Mouse (Mus musculus): ENCODE results near the gene Tnnt2. TPM values are rescaled to one million over a fixed set of nuclear protein-coding genes. Genes with fewer than 3 reads are reported as not detected.

Gene Tnnt2
- 10.4 and 14.6 TPM in 2 replicates for polyA plus RNA-seq (2014; fragmentation: Nextera tagmentation; extraction: Ambion mirVana)

DNA sequence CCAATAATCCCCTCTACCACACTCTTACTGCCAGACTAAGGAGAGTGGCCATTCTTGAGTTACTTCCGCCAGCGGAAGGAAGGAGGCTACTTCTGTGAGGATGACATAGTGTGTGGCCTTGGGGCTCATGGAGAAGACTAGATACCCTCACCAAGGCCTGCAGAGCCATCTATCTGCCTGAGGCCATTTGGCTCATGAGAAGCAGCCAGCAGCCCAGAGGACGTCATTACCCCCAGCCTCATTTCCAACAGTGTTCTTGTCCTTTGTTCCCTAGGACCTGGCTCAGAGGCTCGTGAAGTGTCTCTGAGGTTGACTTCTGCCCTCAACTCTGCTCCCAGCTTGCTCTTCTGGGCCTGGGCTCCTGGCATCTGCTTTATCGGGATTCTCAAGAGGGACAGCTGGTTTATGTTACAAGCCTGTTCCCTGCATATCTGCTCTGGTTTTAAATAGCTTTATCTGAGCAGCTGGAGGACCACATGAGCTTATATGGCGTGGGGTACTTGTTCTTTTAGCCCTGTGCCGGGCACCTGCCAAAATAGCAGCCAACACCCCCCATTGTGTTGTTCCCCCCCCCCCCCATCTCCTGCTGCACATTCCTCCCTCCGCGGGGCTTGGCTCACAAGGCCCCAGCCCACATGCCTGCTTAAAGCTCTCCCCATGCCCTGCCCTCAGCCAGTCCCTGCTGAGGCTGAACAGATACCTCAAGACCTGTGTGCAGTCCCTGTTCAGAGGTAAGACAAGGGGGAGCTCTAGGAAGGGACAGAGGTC is at the start of gene Tnnt2:
Gene Tnnt2, plus strand, starts transcription at position 639 of the 768 bp plus-strand sequence.
- Histone ChIP-seq H3K4me1 (ENCODE audit: control insufficient read depth, insufficient read depth, low read length) (0 out of 2 replicates have a peak, but pooled peaks cover 8% of the 10 kb centered on the region), H3K36me3 (ENCODE audit: control insufficient read depth, insufficient read depth, low read length) (no peaks in the 10 kb centered on the region), H3K9ac (replicated peaks; ENCODE audit: low read depth, low read length) (no peak within 1 kb of the TSS), H3K27ac (ENCODE audit: low read length) (no peak within 1 kb of the TSS), H3K9me3 (ENCODE audit: control insufficient read depth, low read depth, low read length) (no peaks in the 10 kb centered on the region), H3K27me3 (ENCODE audit: control insufficient read depth, insufficient read depth, low read length) (no peaks in the 10 kb centered on the region), H3K4me2 (replicated peaks; ENCODE audit: low read depth, low read length) (no peak within 1 kb of the TSS), H3K4me3 (ENCODE audit: low read depth, low read length) (no peak within 1 kb of the TSS)
- 31% methylated on average over 9 of the region's 9 CpGs for WGBS
- ATAC-seq (ENCODE audit: insufficient number of reproducible peaks, insufficient read depth, low FRiP score, low read depth), result no peak

DNA sequence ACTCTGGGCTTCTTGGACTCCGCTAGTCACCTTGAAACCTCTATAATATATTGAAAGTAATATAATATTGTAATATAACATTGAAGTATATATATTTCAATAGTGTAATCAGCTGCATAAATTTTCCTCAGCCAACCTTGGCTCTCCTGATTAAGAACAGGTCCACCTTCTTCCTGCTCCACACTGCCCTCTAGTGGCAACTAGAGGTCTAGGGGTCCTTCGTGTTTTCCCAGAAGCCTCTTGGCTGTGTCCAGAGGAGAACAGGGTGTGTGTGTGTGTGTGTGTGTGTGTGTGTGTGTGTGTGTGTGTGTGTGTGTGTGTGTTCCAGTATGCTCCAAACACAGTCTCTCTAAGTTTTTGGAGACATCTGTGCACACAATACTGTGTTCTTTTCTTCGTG is 48.4 kb upstream of the Tnnt2 start:
- no peak for ATAC-seq (ENCODE audit: insufficient number of reproducible peaks, insufficient read depth, low FRiP score, low read depth)
- Histone ChIP-seq H3K4me2 (replicated peaks; ENCODE audit: low read depth, low read length) (no peak overlapping the region), H3K4me3 (ENCODE audit: low read depth, low read length) (no peak overlapping the region), H3K27me3 (ENCODE audit: control insufficient read depth, insufficient read depth, low read length) (no peaks in the 10 kb centered on the region), H3K9ac (replicated peaks; ENCODE audit: low read depth, low read length) (no peak overlapping the region), H3K27ac (ENCODE audit: low read length) (no peak overlapping the region), H3K4me1 (ENCODE audit: control insufficient read depth, insufficient read depth, low read length) (0 out of 2 replicates have a peak, but pooled peaks cover 3% of the 10 kb centered on the region), H3K9me3 (ENCODE audit: control insufficient read depth, low read depth, low read length) (no peaks in the 10 kb centered on the region), H3K36me3 (ENCODE audit: control insufficient read depth, insufficient read depth, low read length) (no peaks in the 10 kb centered on the region)
- 50% methylated on average over 3 of the region's 3 CpGs for WGBS

DNA sequence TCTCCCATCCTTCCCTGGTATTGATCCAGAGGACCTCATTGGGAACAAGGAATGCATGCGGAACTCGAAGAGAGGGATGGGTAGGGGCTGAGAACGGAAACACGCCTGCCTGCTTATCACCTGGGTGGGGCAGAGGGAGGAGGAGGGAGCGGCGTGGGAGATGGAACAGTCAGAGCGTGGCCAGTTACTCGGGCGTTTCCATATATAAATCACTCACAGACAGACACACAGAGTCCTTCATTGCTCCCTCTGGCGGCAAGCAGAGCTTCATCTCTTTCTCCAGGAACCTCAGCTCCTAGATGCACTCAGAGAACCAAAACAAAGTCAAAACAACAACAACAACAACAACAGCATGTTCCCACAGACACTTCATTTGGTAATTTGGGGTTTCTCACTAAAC is 47.4 kb upstream of the Tnnt2 start:
- H3K9me3 ChIP-seq (ENCODE audit: control insufficient read depth, low read depth, low read length), result no peaks in the 10 kb centered on the region
- H3K4me3 ChIP-seq (ENCODE audit: low read depth, low read length), result no peak overlapping the region
- 20% methylated on average over 10 of the region's 10 CpGs for WGBS
- ATAC-seq (ENCODE audit: insufficient number of reproducible peaks, insufficient read depth, low FRiP score, low read depth), result no peak
- no peaks in the 10 kb centered on the region for H3K27me3 ChIP-seq (ENCODE audit: control insufficient read depth, insufficient read depth, low read length)
- no peak overlapping the region for H3K27ac ChIP-seq (ENCODE audit: low read length)
- no peak overlapping the region for H3K4me2 ChIP-seq (replicated peaks; ENCODE audit: low read depth, low read length)
- peaks cover 9% of the 10 kb centered on the region; the same call in 1 of the 2 replicates for H3K4me1 ChIP-seq (ENCODE audit: control insufficient read depth, insufficient read depth, low read length)
- H3K36me3 ChIP-seq (ENCODE audit: control insufficient read depth, insufficient read depth, low read length), result no peaks in the 10 kb centered on the region
- no peak overlapping the region for H3K9ac ChIP-seq (replicated peaks; ENCODE audit: low read depth, low read length)

DNA sequence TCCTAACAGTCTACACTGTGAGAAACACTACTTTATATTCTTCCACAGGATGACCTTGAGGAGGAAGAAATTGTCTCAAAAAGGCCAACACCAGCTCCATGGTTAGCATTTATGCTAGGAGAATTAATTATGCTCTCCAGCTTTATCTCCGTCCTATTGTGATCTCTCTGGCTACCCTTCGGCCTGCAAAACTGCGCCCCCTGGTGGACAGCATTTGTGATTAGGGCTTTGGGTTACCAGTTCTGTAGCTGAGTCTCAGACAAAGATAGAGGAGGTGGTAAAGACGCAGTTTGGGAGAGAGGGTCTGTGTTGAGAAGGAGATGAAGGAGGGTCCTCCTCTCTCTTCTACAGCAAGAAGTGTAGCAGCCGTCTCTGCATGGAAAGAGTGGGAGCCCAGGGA is 46.3 kb upstream of the Tnnt2 start:
- Histone ChIP-seq H3K36me3 (ENCODE audit: control insufficient read depth, insufficient read depth, low read length) (no peaks in the 10 kb centered on the region), H3K4me1 (ENCODE audit: control insufficient read depth, insufficient read depth, low read length) (peaks cover 19% of the 10 kb centered on the region), H3K9me3 (ENCODE audit: control insufficient read depth, low read depth, low read length) (no peaks in the 10 kb centered on the region), H3K27me3 (ENCODE audit: control insufficient read depth, insufficient read depth, low read length) (no peaks in the 10 kb centered on the region), H3K27ac (ENCODE audit: low read length) (no peak overlapping the region), H3K9ac (replicated peaks; ENCODE audit: low read depth, low read length) (no peak overlapping the region), H3K4me2 (replicated peaks; ENCODE audit: low read depth, low read length) (no peak overlapping the region), H3K4me3 (ENCODE audit: low read depth, low read length) (no peak overlapping the region)
- WGBS, result 10% methylated on average over 5 of the region's 5 CpGs
- ATAC-seq (ENCODE audit: insufficient number of reproducible peaks, insufficient read depth, low FRiP score, low read depth), result no peak

DNA sequence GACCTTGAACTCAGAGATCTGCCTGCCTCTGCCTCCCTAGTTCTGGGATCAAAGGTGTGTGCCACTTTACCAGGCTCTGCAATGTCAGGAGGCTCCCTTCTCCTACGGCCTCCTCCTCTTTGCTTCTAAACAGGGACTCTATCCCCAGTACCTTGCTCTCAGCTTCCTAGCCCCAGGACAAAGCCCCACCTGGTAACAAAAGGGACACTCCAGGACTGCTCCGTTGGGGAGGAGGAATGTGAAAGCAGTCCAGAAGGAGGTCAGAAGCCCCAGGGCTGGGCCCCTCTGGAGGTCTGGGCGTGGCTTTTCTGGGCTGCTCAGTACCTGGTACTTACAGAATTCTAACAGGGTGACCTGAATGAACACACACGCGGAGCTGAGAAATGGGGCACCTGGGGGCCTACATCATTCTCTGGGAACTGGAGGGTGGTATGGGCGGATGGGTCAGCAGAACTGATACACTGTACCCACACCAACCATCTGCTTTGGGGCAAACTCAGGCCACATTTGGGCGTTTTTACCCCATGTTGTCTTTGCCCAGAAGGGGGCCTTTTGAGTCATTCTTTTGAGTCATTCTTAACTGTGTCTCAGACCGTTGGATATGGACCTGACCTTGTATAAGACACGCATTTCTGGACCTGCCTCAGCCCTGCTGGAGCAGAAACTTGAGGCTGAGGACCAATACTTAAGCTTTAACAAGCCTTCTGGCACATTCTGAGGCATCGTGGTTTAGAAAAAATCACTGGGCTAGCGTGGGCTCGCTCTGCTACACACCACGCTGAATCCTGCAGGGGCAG is 43.8 kb upstream of the Tnnt2 start:
- WGBS, result 75% methylated on average over 13 of the region's 13 CpGs
- no peaks in the 10 kb centered on the region for H3K9me3 ChIP-seq (ENCODE audit: control insufficient read depth, low read depth, low read length)
- H3K9ac ChIP-seq (replicated peaks; ENCODE audit: low read depth, low read length), result no peak overlapping the region
- H3K4me3 ChIP-seq (ENCODE audit: low read depth, low read length), result no peak overlapping the region
- no peak overlapping the region for H3K27ac ChIP-seq (ENCODE audit: low read length)
- no peak overlapping the region for H3K4me2 ChIP-seq (replicated peaks; ENCODE audit: low read depth, low read length)
- peaks cover 23% of the 10 kb centered on the region for H3K4me1 ChIP-seq (ENCODE audit: control insufficient read depth, insufficient read depth, low read length)
- no peaks in the 10 kb centered on the region for H3K27me3 ChIP-seq (ENCODE audit: control insufficient read depth, insufficient read depth, low read length)
- ATAC-seq (ENCODE audit: insufficient number of reproducible peaks, insufficient read depth, low FRiP score, low read depth), result no peak
- no peaks in the 10 kb centered on the region for H3K36me3 ChIP-seq (ENCODE audit: control insufficient read depth, insufficient read depth, low read length)

DNA sequence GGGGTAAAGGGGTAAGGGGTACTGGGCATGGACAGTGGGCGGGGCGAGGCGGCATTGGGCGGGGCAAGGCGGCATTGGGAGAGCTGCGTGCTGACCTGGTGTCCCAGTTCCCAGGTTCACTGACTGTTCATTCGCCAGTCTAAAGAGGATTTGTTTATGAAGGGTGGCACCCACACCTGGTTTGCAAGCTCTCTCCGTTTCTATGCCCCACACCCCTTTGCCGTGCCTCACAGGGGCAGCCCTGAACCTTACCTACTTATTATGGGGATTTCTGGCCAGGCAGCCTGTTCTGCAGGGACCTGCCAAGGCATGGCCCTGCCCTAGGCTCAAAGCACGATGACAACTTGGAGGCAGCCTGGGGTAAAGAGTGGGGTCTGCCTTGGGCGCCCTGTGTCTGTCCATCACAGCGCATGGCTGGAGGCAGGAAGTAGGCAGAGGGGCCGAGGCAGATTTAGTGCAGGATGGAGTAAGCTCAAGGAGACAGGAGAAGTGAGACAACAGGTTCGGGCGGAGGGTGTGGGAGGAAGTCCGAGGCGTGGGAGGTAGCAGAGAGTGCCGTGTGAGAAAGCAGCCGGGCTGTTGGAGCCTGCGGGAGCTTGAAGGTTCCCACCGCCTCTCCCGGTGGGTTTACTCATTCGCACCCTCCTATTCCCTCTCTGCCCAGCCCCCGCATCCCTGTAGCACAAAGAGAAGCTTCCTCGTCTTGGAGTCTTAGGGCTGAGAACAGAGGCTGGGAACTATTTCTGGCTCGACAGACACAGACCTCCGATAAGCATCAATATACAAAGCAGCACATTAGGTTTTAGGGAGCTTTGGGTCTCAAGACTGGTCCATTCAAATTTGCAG is 42.6 kb upstream of the Tnnt2 start:
- Histone ChIP-seq H3K4me3 (ENCODE audit: low read depth, low read length) (peak overlapping the region; percentile 15; the same call in 1 of the 2 replicates), H3K27me3 (ENCODE audit: control insufficient read depth, insufficient read depth, low read length) (no peaks in the 10 kb centered on the region), H3K4me2 (replicated peaks; ENCODE audit: low read depth, low read length) (peak overlapping the region; percentile 39), H3K9me3 (ENCODE audit: control insufficient read depth, low read depth, low read length) (no peaks in the 10 kb centered on the region), H3K9ac (replicated peaks; ENCODE audit: low read depth, low read length) (no peak overlapping the region; the same call in 1 of the 2 replicates), H3K36me3 (ENCODE audit: control insufficient read depth, insufficient read depth, low read length) (no peaks in the 10 kb centered on the region), H3K4me1 (ENCODE audit: control insufficient read depth, insufficient read depth, low read length) (peaks cover 20% of the 10 kb centered on the region), H3K27ac (ENCODE audit: low read length) (peak overlapping the region; percentile 87)
- ATAC-seq (ENCODE audit: insufficient number of reproducible peaks, insufficient read depth, low FRiP score, low read depth), result peak; percentile 63; the same call in 1 of the 2 replicates
- WGBS, result 10% methylated on average over 24 of the region's 27 CpGs

DNA sequence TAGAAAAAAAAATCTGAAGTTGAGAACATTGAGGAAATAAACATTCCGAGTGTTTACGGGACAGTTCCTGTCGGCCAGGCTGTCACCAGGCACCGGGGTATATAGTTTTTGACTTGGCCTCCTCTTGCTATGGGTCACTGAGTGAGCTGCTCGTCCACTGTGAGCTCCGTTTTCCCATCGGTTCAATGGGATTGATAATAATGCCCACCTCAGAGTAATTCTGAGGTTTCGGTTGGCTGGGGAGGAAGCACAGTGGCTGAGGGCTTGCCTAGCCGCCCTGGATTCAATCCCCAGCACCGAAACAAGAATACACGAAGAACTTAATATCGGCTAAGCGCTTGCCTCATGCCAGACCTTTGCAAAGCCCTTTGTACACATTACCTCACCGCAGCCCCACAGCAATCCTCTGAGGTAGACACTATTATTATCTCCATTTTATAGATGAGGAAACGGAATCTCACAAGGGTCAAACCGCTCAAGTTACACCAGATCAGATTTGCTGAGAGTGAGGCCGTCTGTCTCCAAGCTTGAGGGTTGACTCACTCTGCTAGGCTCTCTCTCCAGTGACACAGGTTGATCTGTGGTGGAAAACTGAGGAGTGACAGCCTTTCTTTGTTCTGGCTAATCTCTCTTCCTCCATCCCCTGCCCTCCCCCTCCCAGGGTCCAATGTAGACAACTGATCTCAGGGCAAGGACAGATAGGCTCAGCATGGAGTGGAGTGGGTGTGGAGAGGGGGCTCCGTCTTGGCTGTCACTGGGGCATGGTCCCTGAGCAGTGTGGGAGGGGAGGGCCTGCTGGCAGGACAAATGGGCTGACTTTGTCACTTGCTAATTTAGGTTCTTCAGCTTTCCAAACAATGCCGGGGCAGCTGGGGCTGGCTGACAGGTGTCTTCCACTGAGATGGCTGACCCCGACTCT is 41.7 kb upstream of the Tnnt2 start:
- peak; percentile 47 for ATAC-seq (ENCODE audit: insufficient number of reproducible peaks, insufficient read depth, low FRiP score, low read depth)
- peak overlapping the region; percentile 39 for H3K4me2 ChIP-seq (replicated peaks; ENCODE audit: low read depth, low read length)
- H3K9ac ChIP-seq (replicated peaks; ENCODE audit: low read depth, low read length), result no peak overlapping the region; the same call in 1 of the 2 replicates
- H3K36me3 ChIP-seq (ENCODE audit: control insufficient read depth, insufficient read depth, low read length), result no peaks in the 10 kb centered on the region
- H3K27me3 ChIP-seq (ENCODE audit: control insufficient read depth, insufficient read depth, low read length), result no peaks in the 10 kb centered on the region
- WGBS, result 17% methylated on average over 20 of the region's 20 CpGs
- peak overlapping the region; percentile 87 for H3K27ac ChIP-seq (ENCODE audit: low read length)
- peaks cover 24% of the 10 kb centered on the region for H3K4me1 ChIP-seq (ENCODE audit: control insufficient read depth, insufficient read depth, low read length)
- H3K4me3 ChIP-seq (ENCODE audit: low read depth, low read length), result peak overlapping the region; percentile 15; the same call in 1 of the 2 replicates
- no peaks in the 10 kb centered on the region for H3K9me3 ChIP-seq (ENCODE audit: control insufficient read depth, low read depth, low read length)

Measured in stomach, embryonic 14.5 days (tissue).